Mouse (Mus musculus) stomach, embryonic 16.5 days (tissue): ENCODE results near the gene Mas1. TPM values are rescaled to one million over a fixed set of nuclear protein-coding genes. Genes with fewer than 3 reads are reported as not detected.
A peak's percentile ranks its signal among the peaks of the same experiment; 100 is the strongest.

ENCODE experiments used
- ATAC-seq: fragments of 200-750 bp; cut with Nextera tagmentation; 2 replicates; pipeline ENCODE4 v1.8.0; 2017; ENCODE audit warnings: moderate number of reproducible peaks, moderate TSS enrichment; ENCODE audit not compliant: insufficient read depth, low FRiP score
- H3K27ac ChIP-seq: fragments of 300-500 bp; sonication (generic); 2 replicates; pipeline ENCODE4 v1.5.1; 2014; ENCODE audit warnings: low read length
- H3K27me3 ChIP-seq: fragments of 300-500 bp; sonication (generic); 2 replicates; pipeline ENCODE4 v1.6.1; 2014; ENCODE audit warnings: low read length, control low read depth, mixed read lengths; ENCODE audit not compliant: control insufficient read depth, insufficient read depth
- H3K36me3 ChIP-seq: fragments of 300-500 bp; sonication (generic); 2 replicates; pipeline ENCODE4 v1.6.1; 2014; ENCODE audit warnings: low read length; ENCODE audit not compliant: control insufficient read depth, insufficient read depth
- H3K4me1 ChIP-seq: fragments of 300-500 bp; sonication (generic); 2 replicates; pipeline ENCODE4 v1.6.1; 2014; ENCODE audit warnings: low read length, control low read depth, mixed read lengths; ENCODE audit not compliant: control insufficient read depth, insufficient read depth
- H3K4me2 ChIP-seq: fragments of 300-500 bp; sonication (generic); 2 replicates; pipeline ENCODE4 v1.6.1; 2014; ENCODE audit warnings: low read depth, low read length, mixed read lengths
- H3K4me3 ChIP-seq: fragments of 300-500 bp; sonication (generic); replicated peaks from 2 replicates; pipeline ENCODE4 v1.5.1; 2014; ENCODE audit warnings: mild to moderate bottlenecking, low read length
- H3K9ac ChIP-seq: fragments of 300-500 bp; sonication (generic); 2 replicates; pipeline ENCODE4 v1.6.1; 2014; ENCODE audit warnings: low read length
- H3K9me3 ChIP-seq: fragments of 300-500 bp; sonication (generic); replicated peaks from 2 replicates; pipeline ENCODE4 v1.6.1; 2016; ENCODE audit warnings: low read length, control low read depth; ENCODE audit not compliant: control insufficient read depth
- WGBS: fragments of 180-500 bp; shearing (Covaris S2); extraction: QIAGEN DNeasy Blood & Tissue Kit; methylation state at CpG from one replicate; pipeline ENCODE4 v1.1.7; 2014; 5-methylcytosine and 5-hydroxymethylcytosine counted together
- polyA plus RNA-seq: library from polyadenylated mRNA; unstranded; fragments of >200 nt; fragmentation: Nextera tagmentation; extraction: Ambion mirVana; gene quantifications from 2 replicates; pipeline ENCODE4 v1.2.1, GENCODE M21; 2015

Mas1 gene
- polyA plus RNA-seq: 0.84 and 0.89 TPM in 2 replicates

DNA sequence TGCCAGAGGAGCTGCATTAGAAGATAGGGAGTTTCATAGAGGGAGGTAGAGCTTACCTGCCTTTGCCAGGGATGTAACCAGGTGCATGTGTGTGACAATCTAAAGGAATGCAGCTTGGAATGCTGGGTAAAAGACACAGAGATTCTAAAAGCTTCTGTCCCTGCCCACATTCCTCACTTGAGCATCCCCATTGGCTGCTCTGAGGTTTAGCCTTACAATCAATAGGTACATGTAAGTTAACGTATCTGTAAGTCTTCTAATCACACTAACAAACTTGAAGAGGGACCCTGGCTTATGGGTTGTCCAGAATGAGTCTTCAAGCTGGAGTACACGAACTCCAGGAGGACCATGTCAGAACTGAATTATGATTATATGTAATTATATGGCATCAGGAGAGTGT lies at the start of gene Mas1:
Gene Mas1, minus strand, starts transcription at position 101 of the 400 bp plus-strand sequence.
- Histone ChIP-seq H3K27me3 (no peaks in the 10 kb centered on the region), H3K9me3 (no peaks in the 10 kb centered on the region), H3K4me3 (no peak within 1 kb of the TSS), H3K9ac (no peak within 1 kb of the TSS), H3K4me2 (no peak within 1 kb of the TSS), H3K36me3 (no peaks in the 10 kb centered on the region), H3K27ac (no peak within 1 kb of the TSS), H3K4me1 (no peaks in the 10 kb centered on the region)
- no peak for ATAC-seq
- WGBS: 24% methylated on average over 2 of the region's 2 CpGs

DNA sequence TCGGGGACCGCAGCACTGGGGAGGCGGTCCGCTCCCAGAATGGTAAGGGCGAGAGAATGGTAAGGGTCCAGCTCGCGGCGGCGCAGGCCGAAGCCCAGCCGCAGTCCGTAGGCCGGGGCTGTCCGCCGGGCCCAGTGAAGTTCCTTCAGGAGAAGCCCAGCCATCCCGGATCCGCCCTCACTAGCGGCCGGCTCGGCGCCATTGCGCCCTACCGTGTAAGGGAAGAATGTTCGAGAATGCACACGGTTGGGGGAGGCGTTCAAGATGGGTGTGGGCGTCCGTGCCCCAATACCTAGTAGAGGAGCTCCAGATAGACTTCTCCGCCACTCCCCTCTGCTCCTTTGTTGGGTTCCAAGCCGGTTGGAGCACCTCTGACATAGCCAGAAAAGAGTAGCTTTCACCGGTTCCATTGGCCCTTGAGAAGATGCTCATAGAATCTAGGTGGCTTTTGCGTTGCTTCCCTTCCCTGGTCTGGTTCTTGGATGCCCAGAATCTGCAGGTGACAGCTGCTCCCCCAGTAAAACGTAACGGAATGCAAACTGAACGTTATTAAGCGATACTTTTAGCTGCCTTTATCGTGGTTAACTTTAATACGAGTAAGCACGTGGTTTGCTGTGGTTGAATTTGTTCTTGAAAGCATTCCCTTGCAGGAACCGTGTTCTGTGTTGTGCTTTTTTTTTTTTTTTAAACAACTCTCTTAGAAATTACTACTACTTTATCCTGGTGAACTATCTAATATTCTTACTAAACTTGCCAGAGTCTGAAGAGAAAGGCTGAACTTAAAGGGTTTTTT lies 48.8 kb upstream of the Mas1 start:
- Histone ChIP-seq H3K27ac (peak overlapping the region; percentile 95), H3K27me3 (no peaks in the 10 kb centered on the region), H3K4me1 (peaks cover 8% of the 10 kb centered on the region; the same call in 1 of the 2 replicates), H3K4me3 (peak overlapping the region; percentile 99), H3K9me3 (no peaks in the 10 kb centered on the region), H3K36me3 (peaks cover 33% of the 10 kb centered on the region), H3K4me2 (peak overlapping the region; percentile 81), H3K9ac (peak overlapping the region; percentile 99)
- ATAC-seq: peak; percentile 63
- under 1% methylated on average over 40 of the region's 40 CpGs for WGBS

DNA sequence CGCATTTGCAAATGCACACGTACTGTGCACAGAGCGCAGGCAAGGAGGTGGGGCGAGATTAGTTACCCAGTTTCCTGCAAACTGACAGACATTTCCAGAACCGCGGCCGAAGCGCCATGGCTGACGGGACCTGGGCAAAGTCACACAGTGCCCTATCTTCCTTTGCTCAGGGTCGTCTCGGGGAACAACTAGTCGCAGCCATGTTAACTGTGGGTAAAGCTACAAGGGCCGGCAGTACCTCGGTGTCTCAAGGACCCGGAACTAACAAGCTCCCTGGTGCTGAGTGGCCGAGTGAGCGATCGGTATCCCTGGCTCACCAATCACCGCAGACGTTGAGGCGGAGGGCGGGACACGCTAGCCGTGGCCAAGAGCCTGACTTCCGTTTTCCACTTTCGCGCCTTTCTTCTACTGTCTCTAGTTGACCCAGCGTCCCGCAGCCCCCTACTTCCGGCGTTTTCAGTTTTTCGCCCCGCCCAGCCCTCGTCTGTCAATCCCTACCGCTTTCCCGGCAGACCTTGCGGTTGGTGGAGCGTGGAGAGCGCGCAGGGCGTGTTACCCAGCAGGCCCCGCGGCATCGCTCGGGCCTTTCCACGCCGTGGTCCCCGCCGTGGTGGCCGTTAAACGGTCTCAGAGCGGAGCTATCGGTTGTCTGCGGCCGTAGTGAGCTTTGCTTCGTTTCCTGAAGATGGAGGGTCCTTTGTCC lies 48.1 kb upstream of the Mas1 start, which contains the start of gene Mrpl18:
Gene Mrpl18, minus strand, starts transcription at position 465 of the 703 bp plus-strand sequence.
- ATAC-seq: peak; percentile 99
- Histone ChIP-seq H3K27me3 (no peaks in the 10 kb centered on the region), H3K4me2 (peak within 1 kb of the TSS; percentile 81), H3K27ac (peak within 1 kb of the TSS; percentile 95), H3K36me3 (peaks cover 32% of the 10 kb centered on the region), H3K9ac (peak within 1 kb of the TSS; percentile 99), H3K4me1 (peaks cover 8% of the 10 kb centered on the region; the same call in 1 of the 2 replicates), H3K9me3 (no peaks in the 10 kb centered on the region), H3K4me3 (peak within 1 kb of the TSS; percentile 99)
- under 1% methylated on average over 56 of the region's 56 CpGs for WGBS

DNA sequence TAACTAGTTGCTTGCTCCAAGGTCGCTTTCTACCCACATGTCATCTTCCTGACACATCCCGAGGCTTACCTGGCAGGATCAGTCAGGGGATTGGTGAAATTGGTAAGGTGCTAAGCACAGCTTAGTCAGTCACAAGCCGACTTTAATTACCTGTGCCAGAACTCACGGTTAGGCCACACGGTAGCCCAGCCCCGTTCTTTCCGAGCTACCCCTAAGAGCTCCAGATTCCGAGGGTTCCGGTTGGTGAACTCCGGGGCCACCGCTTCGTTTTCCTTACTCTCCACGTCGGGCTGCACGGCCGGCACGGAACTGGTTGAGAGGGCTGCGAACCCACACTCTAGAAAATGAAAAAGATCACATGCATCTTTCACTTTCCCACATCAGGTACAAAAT lies 47.5 kb upstream of the Mas1 start, which contains the start of gene Tcp1:
Gene Tcp1, plus strand, starts transcription at position 214 of the 393 bp plus-strand sequence.
- peaks cover 8% of the 10 kb centered on the region; the same call in 1 of the 2 replicates for H3K4me1 ChIP-seq
- WGBS: under 1% methylated on average over 18 of the region's 18 CpGs
- ATAC-seq: no peak

DNA sequence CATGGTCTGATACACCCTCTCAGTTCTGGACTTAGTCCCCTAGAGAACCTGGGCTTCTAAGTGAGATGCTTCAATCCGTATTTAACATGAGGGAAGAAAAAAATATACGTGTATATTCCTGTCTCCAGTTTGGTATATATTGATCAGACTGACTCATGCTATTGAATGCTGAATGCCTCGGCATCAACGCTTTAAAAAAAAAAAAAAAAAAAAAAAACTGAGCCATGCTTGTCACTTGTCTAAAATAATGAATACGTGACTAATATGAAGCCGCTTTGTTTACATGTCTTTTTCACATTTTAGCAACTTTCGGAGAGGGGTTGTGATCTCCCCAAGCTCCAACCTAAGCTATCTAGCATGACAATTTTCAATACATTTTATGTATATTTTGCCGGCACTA lies 42.4 kb upstream of the Mas1 start:
- peaks cover 3% of the 10 kb centered on the region; the same call in 1 of the 2 replicates for H3K4me1 ChIP-seq
- no peaks in the 10 kb centered on the region for H3K9me3 ChIP-seq
- no peaks in the 10 kb centered on the region for H3K27me3 ChIP-seq
- no peak overlapping the region for H3K4me2 ChIP-seq
- 88% methylated on average over 8 of the region's 8 CpGs for WGBS
- peaks cover 20% of the 10 kb centered on the region for H3K36me3 ChIP-seq
- no peak overlapping the region for H3K4me3 ChIP-seq
- no peak overlapping the region for H3K9ac ChIP-seq
- no peak overlapping the region for H3K27ac ChIP-seq
- ATAC-seq: no peak

More for the DNA sequence above, 47.5 kb upstream of the Mas1 start, which contains the start of gene Tcp1:
- Histone ChIP-seq H3K27ac (peak within 1 kb of the TSS; percentile 95), H3K27me3 (no peaks in the 10 kb centered on the region), H3K4me3 (peak within 1 kb of the TSS; percentile 99), H3K9ac (peak within 1 kb of the TSS; percentile 99), H3K36me3 (peaks cover 33% of the 10 kb centered on the region), H3K9me3 (no peaks in the 10 kb centered on the region), H3K4me2 (peak within 1 kb of the TSS; percentile 81)

DNA sequence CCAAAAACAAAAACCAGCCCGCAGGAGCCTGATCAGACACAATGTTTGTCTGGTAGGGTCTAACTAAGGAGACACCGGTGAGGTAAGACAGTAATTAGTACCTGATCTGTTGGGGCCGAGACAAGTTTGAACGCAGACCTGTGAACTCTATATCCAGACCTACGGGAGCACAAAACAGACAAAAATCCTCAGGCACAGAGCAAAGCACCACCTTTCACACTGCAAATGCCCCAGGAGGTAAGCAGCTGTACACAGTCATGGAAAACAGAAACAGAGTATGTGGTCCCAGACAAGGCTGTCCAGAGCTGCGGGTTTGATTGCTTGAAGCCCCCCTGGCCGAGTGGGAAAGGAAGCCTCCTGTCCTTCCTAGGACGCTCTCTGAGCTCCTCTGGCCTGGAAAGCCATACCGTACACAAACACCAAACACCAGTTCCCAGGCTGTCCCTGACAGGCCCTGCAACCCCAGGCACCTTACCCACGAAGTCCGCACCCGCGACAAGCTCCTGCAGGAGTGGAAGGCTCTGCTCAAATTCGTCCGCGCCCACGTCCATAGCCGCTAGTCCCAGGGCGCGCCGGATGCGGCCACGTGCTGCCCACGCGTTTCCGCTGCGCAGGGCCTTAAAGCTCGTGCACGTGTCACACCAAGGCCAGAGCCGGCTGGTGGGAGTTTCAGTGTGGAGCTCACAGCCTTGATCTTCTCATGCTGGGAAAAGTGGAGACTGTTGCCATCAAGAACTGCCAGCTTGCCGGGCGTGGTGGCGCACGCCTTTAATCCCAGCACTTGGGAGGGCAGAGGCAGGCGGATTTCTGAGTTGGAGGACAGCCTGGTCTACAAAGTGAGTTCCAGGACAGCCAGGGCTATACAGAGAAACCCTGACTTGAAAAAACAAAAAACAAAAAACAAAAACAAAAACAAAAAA lies 41.7 kb upstream of the Mas1 start, which contains the start of gene Pnldc1:
Gene Pnldc1, minus strand, starts transcription at position 870 of the 920 bp plus-strand sequence.
- ATAC-seq: no peak
- Histone ChIP-seq H3K4me2 (no peak within 1 kb of the TSS), H3K4me1 (no peaks in the 10 kb centered on the region), H3K27me3 (no peaks in the 10 kb centered on the region), H3K36me3 (peaks cover 20% of the 10 kb centered on the region), H3K4me3 (no peak within 1 kb of the TSS), H3K9ac (no peak within 1 kb of the TSS), H3K27ac (no peak within 1 kb of the TSS), H3K9me3 (no peaks in the 10 kb centered on the region)
- WGBS: 75% methylated on average over 35 of the region's 35 CpGs

DNA sequence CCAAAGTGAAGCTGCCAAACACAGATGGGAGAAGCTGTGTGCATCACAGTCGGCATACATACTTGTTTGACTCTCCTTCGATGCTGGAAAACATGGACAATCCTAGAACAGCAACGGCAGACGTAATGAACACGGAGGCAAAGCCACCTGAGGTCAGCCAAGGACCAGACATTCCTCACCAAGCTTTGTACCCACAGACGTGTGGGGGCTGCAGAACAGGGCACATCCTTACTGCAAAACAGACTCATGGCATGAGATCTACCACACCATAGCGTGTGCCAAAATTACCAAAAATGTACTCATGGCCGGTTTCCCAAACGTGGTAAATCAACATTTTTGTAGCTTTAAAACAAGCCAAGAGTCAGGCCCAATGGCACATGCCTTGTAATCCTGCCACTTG lies 38.5 kb upstream of the Mas1 start:
- WGBS: 84% methylated on average over 9 of the region's 9 CpGs
- H3K9me3 ChIP-seq: no peaks in the 10 kb centered on the region
- H3K27me3 ChIP-seq: no peaks in the 10 kb centered on the region
- no peaks in the 10 kb centered on the region for H3K4me1 ChIP-seq
- ATAC-seq: no peak
- no peak overlapping the region for H3K27ac ChIP-seq
- no peak overlapping the region for H3K9ac ChIP-seq
- no peak overlapping the region for H3K4me2 ChIP-seq
- H3K4me3 ChIP-seq: no peak overlapping the region
- peaks cover 7% of the 10 kb centered on the region; the same call in 1 of the 2 replicates for H3K36me3 ChIP-seq

DNA sequence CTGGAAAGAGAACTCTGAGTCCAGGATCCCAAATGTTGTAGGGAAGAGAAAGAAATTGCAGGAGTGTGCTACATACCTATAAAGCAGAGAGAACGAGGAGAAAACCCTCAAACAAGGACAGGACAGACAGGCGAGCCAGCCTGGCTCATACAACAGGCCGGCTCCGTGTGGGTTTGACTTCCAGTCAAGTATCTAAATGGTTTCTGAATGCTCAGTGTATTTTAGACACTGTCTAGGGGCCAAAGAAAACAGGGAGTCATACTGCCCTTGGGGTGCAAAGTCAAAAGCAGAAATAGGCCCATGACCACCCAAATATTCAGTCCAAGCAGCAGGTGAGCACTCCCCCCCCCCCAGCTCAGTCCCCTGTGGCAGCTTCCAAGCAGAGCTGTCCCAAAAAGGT lies 37.9 kb upstream of the Mas1 start:
- H3K4me3 ChIP-seq: no peak overlapping the region
- 78% methylated on average over 4 of the region's 4 CpGs for WGBS

More for the DNA sequence above, 37.9 kb upstream of the Mas1 start:
- H3K27me3 ChIP-seq: no peaks in the 10 kb centered on the region
- no peaks in the 10 kb centered on the region for H3K9me3 ChIP-seq
- no peak overlapping the region for H3K9ac ChIP-seq
- peaks cover 3% of the 10 kb centered on the region; the same call in 1 of the 2 replicates for H3K36me3 ChIP-seq
- no peak for ATAC-seq
- no peak overlapping the region for H3K27ac ChIP-seq
- H3K4me2 ChIP-seq: no peak overlapping the region
- H3K4me1 ChIP-seq: no peaks in the 10 kb centered on the region
